Mouse (Mus musculus) kidney, postnatal 0 days (tissue): ENCODE data around the gene Urod. TPM values are rescaled to one million over a fixed set of nuclear protein-coding genes. Genes with fewer than 3 reads are reported as not detected.
A peak's percentile ranks its signal among the peaks of the same experiment; 100 is the strongest.

Experiments
- ATAC-seq: fragments of 200-750 bp; cut with Nextera tagmentation; replicated peaks from 2 replicates; pipeline ENCODE4 v1.8.0; 2017; ENCODE audit warnings: low read depth, moderate number of reproducible peaks, moderate TSS enrichment, moderate library complexity; ENCODE audit not compliant: low FRiP score
- DNase-seq: peaks from one replicate; pipeline ENCODE4 v3.0.0-alpha.2; 2016; ENCODE audit warnings: low spot score
- H3K27ac ChIP-seq: fragments of 300-500 bp; sonication (generic); 2 replicates; pipeline ENCODE4 v1.5.1; 2014; ENCODE audit warnings: mild to moderate bottlenecking
- H3K27me3 ChIP-seq: fragments of 300-500 bp; sonication (generic); 2 replicates; pipeline ENCODE4 v1.6.1; 2014; ENCODE audit warnings: low read length, mixed read lengths; ENCODE audit not compliant: insufficient read depth
- H3K36me3 ChIP-seq: fragments of 300-500 bp; sonication (generic); 2 replicates; pipeline ENCODE4 v1.6.1; 2014; ENCODE audit warnings: low read length, mixed read lengths; ENCODE audit not compliant: insufficient read depth
- H3K4me1 ChIP-seq: fragments of 300-500 bp; sonication (generic); replicated peaks from 2 replicates; pipeline ENCODE4 v1.6.1; 2014; ENCODE audit warnings: antibody characterized with exemption, low read length, mixed read lengths; ENCODE audit not compliant: insufficient read depth
- H3K4me2 ChIP-seq: fragments of 300-500 bp; sonication (generic); 2 replicates; pipeline ENCODE4 v1.6.1; 2014; ENCODE audit warnings: mild to moderate bottlenecking, low read length, moderate library complexity, mixed read lengths
- H3K4me3 ChIP-seq: fragments of 300-500 bp; sonication (generic); replicated peaks from 2 replicates; pipeline ENCODE4 v1.5.1; 2014; ENCODE audit warnings: low read depth, low read length
- H3K9ac ChIP-seq: fragments of 300-500 bp; sonication (generic); 2 replicates; pipeline ENCODE4 v1.6.1; 2014; ENCODE audit warnings: low read depth, low read length
- H3K9me3 ChIP-seq: fragments of 300-500 bp; sonication (generic); replicated peaks from 2 replicates; pipeline ENCODE4 v1.6.1; 2016; ENCODE audit warnings: low read length, inconsistent platforms, mixed read lengths
- CTCF ChIP-seq: IDR thresholded peaks from 2 replicates; pipeline ENCODE4 v1.5.1; 2016; ENCODE audit warnings: antibody characterized with exemption, low read depth, mild to moderate bottlenecking, moderate library complexity
- WGBS: fragments of 180-500 bp; shearing (Covaris S2); extraction: QIAGEN DNeasy Blood & Tissue Kit; methylation state at CpG from one replicate; pipeline ENCODE4 v1.1.7; 2014; 5-methylcytosine and 5-hydroxymethylcytosine counted together
- polyA plus RNA-seq: library from polyadenylated mRNA; unstranded; fragments of >200 nt; fragmentation: Nextera tagmentation; extraction: Ambion mirVana; gene quantifications from 2 replicates; pipeline ENCODE4 v1.2.1, GENCODE M21; 2015

Urod gene
- polyA plus RNA-seq, 1 experiment from 2014 or later, result 91.1 TPM

- DNase-seq (peak; percentile 86), ATAC-seq (peak; percentile 64)
- Histone ChIP-seq H3K27ac (no peak overlapping the region), H3K4me2 (no peak overlapping the region), H3K9ac (no peak overlapping the region), H3K4me3 (no peak overlapping the region), H3K9me3 (no peaks in the 10 kb centered on the region), H3K4me1 (no peaks in the 10 kb centered on the region), H3K36me3 (peaks cover 6% of the 10 kb centered on the region; the same call in 1 of the 2 replicates), H3K27me3 (no peaks in the 10 kb centered on the region)
- 66% methylated on average over 17 of the region's 17 CpGs for WGBS
- TF ChIP-seq CTCF, result peak; percentile 89
These were observed 7.7 kb downstream of the Urod start for GRCm38 (mm10) chr4:116986400-116987121.

DNA sequence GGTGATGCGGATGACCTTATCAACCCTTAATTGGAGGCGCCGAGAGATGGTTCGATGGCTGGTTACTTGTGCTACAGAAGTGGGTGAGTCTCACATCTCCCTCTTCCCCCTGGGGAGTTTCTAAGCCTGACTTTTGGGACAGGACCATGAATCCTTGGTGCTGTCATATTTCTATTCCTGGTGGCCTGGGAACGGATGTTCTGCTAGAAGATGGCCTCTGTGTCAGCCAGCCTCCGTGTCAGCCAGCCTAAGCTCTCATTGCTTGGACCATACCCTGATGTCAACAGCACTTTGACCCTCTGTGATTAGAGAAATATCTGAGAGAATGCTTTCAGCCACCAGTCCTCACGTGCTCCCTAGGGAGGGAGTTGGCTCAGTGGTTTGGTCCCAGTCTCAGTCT is 8.5 kb downstream of the Urod start:
- Histone ChIP-seq H3K27me3 (no peaks in the 10 kb centered on the region), H3K27ac (no peak overlapping the region), H3K9ac (no peak overlapping the region), H3K4me3 (no peak overlapping the region), H3K36me3 (peaks cover 6% of the 10 kb centered on the region; the same call in 1 of the 2 replicates), H3K9me3 (no peaks in the 10 kb centered on the region), H3K4me1 (no peaks in the 10 kb centered on the region), H3K4me2 (no peak overlapping the region)
- ATAC-seq (no peak), DNase-seq (no peak)
- 88% methylated on average over 7 of the region's 7 CpGs for WGBS
- no peak for TF ChIP-seq CTCF

GRCm38 (mm10) chr4:116976503-116976902 is 17.7 kb downstream of the Urod start:
- no peak overlapping the region for H3K4me3 ChIP-seq
- H3K9ac ChIP-seq, result no peak overlapping the region
- no peaks in the 10 kb centered on the region for H3K27me3 ChIP-seq
- H3K4me2 ChIP-seq, result no peak overlapping the region
- H3K36me3 ChIP-seq, result no peaks in the 10 kb centered on the region
- TF ChIP-seq CTCF, result peak; percentile 53
- 45% methylated on average over 2 of the region's 2 CpGs for WGBS
- no peak for ATAC-seq
- H3K4me1 ChIP-seq, result no peaks in the 10 kb centered on the region
- no peaks in the 10 kb centered on the region for H3K9me3 ChIP-seq
- DNase-seq, result no peak
- no peak overlapping the region for H3K27ac ChIP-seq

GRCm38 (mm10) chr4:116954951-116955350 is 39.3 kb downstream of the Urod start:
- Histone ChIP-seq H3K9me3 (no peaks in the 10 kb centered on the region), H3K4me3 (no peak overlapping the region), H3K4me2 (no peak overlapping the region), H3K4me1 (no peaks in the 10 kb centered on the region), H3K9ac (no peak overlapping the region), H3K36me3 (no peaks in the 10 kb centered on the region), H3K27me3 (no peaks in the 10 kb centered on the region), H3K27ac (no peak overlapping the region)
- DNase-seq (no peak), ATAC-seq (no peak)
- TF ChIP-seq CTCF, result no peak
- 74% methylated on average over 7 of the region's 7 CpGs for WGBS

DNA sequence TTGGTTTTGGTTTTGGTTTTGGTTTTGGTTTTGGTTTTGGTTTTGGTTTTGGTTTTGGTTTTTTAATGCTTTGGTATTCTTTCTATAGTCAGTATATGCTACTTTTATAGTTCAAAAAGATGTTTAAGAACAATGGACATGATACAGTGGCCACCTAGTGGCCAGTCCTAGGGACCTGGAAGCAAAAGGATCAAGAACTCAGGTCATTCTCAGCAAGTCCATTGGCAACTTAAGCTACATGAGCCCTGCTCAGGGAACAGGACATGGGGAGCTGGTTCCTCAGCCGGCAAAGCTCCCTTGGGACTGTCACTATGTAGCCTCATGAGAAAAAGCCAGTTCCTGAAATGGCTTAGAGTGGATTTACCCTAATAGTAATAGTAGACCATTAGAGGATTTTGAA is 42.6 kb downstream of the Urod start:
- DNase-seq (peak; percentile 31), ATAC-seq (no peak)
- TF ChIP-seq CTCF, result peak; percentile 57
- 24% methylated on average over 1 of the region's 1 CpGs for WGBS
- no peak overlapping the region for H3K27ac ChIP-seq
- no peak overlapping the region for H3K4me2 ChIP-seq
- no peaks in the 10 kb centered on the region for H3K9me3 ChIP-seq
- no peaks in the 10 kb centered on the region for H3K36me3 ChIP-seq
- no peaks in the 10 kb centered on the region for H3K4me1 ChIP-seq
- H3K9ac ChIP-seq, result no peak overlapping the region
- H3K4me3 ChIP-seq, result no peak overlapping the region
- no peaks in the 10 kb centered on the region for H3K27me3 ChIP-seq

DNA sequence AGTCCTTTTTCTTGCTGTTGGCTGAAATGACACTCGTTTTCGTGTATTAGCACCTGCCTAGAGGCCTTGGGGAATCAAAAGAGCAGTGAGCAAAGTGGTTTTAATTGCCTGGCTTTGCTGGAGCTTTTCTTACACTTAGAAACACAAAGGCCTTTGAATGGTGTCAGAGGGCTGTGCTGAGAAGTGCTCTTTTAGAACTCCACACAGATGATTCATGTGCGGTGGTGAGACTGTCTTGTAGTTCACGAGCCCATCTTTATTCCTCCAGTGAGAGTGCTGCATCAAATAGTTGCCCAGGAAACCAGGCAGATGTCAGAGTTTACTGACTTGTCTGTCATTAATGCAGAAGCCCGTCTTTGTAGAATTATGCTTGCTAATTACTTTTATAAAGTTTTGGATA is 50.2 kb downstream of the Urod start:
- no peaks in the 10 kb centered on the region for H3K9me3 ChIP-seq
- H3K4me3 ChIP-seq, result no peak overlapping the region
- H3K4me2 ChIP-seq, result no peak overlapping the region
- H3K27me3 ChIP-seq, result no peaks in the 10 kb centered on the region
- no peaks in the 10 kb centered on the region for H3K36me3 ChIP-seq
- TF ChIP-seq CTCF, result no peak
- 53% methylated on average over 5 of the region's 5 CpGs for WGBS
- no peak for ATAC-seq
- no peaks in the 10 kb centered on the region for H3K4me1 ChIP-seq
- H3K9ac ChIP-seq, result no peak overlapping the region
- DNase-seq, result no peak
- no peak overlapping the region for H3K27ac ChIP-seq

GRCm38 (mm10) chr4:116942695-116943094 is 51.5 kb downstream of the Urod start:
- Histone ChIP-seq H3K27me3 (no peaks in the 10 kb centered on the region), H3K4me2 (no peak overlapping the region), H3K36me3 (no peaks in the 10 kb centered on the region), H3K9ac (no peak overlapping the region), H3K27ac (no peak overlapping the region), H3K4me1 (no peaks in the 10 kb centered on the region), H3K4me3 (no peak overlapping the region), H3K9me3 (no peaks in the 10 kb centered on the region)
- 57% methylated on average over 2 of the region's 2 CpGs for WGBS
- ATAC-seq (no peak), DNase-seq (no peak)
- TF ChIP-seq CTCF, result no peak

Other genes starting within 250 kb of the Urod start
- gene Toe1, start 186.8 kb downstream of the Urod start, polyA plus RNA-seq, result 28.9 and 30.8 TPM in 2 replicates
- 8.8 and 9.9 TPM in 2 replicates for gene Mutyh, start 186.7 kb downstream of the Urod start, polyA plus RNA-seq
- 2.2 and 2.3 TPM in 2 replicates for gene Hpdl, start 172.7 kb downstream of the Urod start, polyA plus RNA-seq
- gene Zswim5, start 117.0 kb downstream of the Urod start, polyA plus RNA-seq, result 1.4 and 1.5 TPM in 2 replicates
- 9.5 and 10.3 TPM in 2 replicates for gene Hectd3, start 904 bp upstream of the Urod start, polyA plus RNA-seq
- 41.0 and 44.9 TPM in 2 replicates for gene Eif2b3, start 25.0 kb upstream of the Urod start, polyA plus RNA-seq
- gene Ptch2, start 101.7 kb upstream of the Urod start, polyA plus RNA-seq, result 4.0 TPM in 2 replicates
- 4.3 and 4.9 TPM in 2 replicates for gene Btbd19, start 131.3 kb upstream of the Urod start, polyA plus RNA-seq
- 0.24 TPM in 1 of 2 replicates, not detected in the other for gene Tctex1d4, start 132.4 kb upstream of the Urod start, polyA plus RNA-seq
- 3.7 and 4.0 TPM in 2 replicates for gene Plk3, start 139.6 kb upstream of the Urod start, polyA plus RNA-seq
- 988 and 1,137 TPM in 2 replicates for gene Rps8, start 161.8 kb upstream of the Urod start, polyA plus RNA-seq
- 24.6 and 27.2 TPM in 2 replicates for gene Kif2c, start 188.2 kb upstream of the Urod start, polyA plus RNA-seq